Mouse (Mus musculus) adrenal gland, postnatal 25 days (tissue): ENCODE measurements around the gene S1pr3. TPM values are rescaled to one million over a fixed set of nuclear protein-coding genes. Genes with fewer than 3 reads are reported as not detected.

Source experiments
- DNase-seq: peaks from one replicate; pipeline ENCODE4 v3.0.0; 2021; ENCODE audit warnings: mixed read lengths
- total RNA-seq: library from RNA; stranded (reverse); gene quantifications from 2 replicates; pipeline ENCODE4 v1.2.3, GENCODE M21; 2021

S1pr3 gene
- total RNA-seq, 1 experiment from 2014 or later, result 16.1 TPM

GRCm38 (mm10) chr13:51456190-51456878 is 47.9 kb downstream of the S1pr3 start:
- no peak for DNase-seq

- no peak for DNase-seq
Observed at GRCm38 (mm10) chr13:51464294-51464693, 55.9 kb downstream of the S1pr3 start.

GRCm38 (mm10) chr13:51466117-51466841 is 57.8 kb downstream of the S1pr3 start:
- DNase-seq, result no peak

GRCm38 (mm10) chr13:51468697-51469250 is 60.3 kb downstream of the S1pr3 start:
- DNase-seq, result no peak

Other genes starting within 250 kb of the S1pr3 start
- gene Nxnl2, start 237.6 kb upstream of the S1pr3 start, total RNA-seq, result 0.30 TPM in 1 of 2 replicates, not detected in the other
- gene Shc3, start 160.8 kb downstream of the S1pr3 start, total RNA-seq, result 1.1 and 1.8 TPM in 2 replicates
- gene Cks2, start 236.6 kb downstream of the S1pr3 start, total RNA-seq, result 19.5 and 20.8 TPM in 2 replicates
- gene Secisbp2, start 243.1 kb downstream of the S1pr3 start, total RNA-seq, result 32.4 and 32.8 TPM in 2 replicates